Mouse (Mus musculus) midbrain, embryonic 13.5 days (tissue): ENCODE results near the gene Ccdc92b. TPM values are rescaled to one million over a fixed set of nuclear protein-coding genes. Genes with fewer than 3 reads are reported as not detected.

Experiments used
- ATAC-seq: fragments of 200-750 bp; cut with Nextera tagmentation; 2 replicates; pipeline ENCODE4 v1.8.0; 2017; ENCODE audit warnings: mild to moderate bottlenecking, moderate TSS enrichment, moderate library complexity
- H3K27ac ChIP-seq: fragments of 300-500 bp; sonication (generic); 2 replicates; pipeline ENCODE4 v1.5.1; 2015; ENCODE audit warnings: inconsistent platforms, mild to moderate bottlenecking, moderate library complexity
- H3K27me3 ChIP-seq: fragments of 300-500 bp; sonication (generic); 2 replicates; pipeline ENCODE4 v1.6.1; 2015; ENCODE audit warnings: mild to moderate bottlenecking, inconsistent platforms
- H3K36me3 ChIP-seq: fragments of 300-500 bp; sonication (generic); 2 replicates; pipeline ENCODE4 v1.6.1; 2015; ENCODE audit warnings: mild to moderate bottlenecking, inconsistent platforms
- H3K4me1 ChIP-seq: fragments of 300-500 bp; sonication (generic); replicated peaks from 2 replicates; pipeline ENCODE4 v1.6.1; 2015; ENCODE audit warnings: inconsistent platforms
- H3K4me2 ChIP-seq: fragments of 300-500 bp; sonication (generic); replicated peaks from 2 replicates; pipeline ENCODE4 v1.6.1; 2015; ENCODE audit warnings: moderate library complexity, mild to moderate bottlenecking, inconsistent platforms
- H3K4me3 ChIP-seq: fragments of 300-500 bp; sonication (generic); replicated peaks from 2 replicates; pipeline ENCODE4 v1.5.1; 2015; ENCODE audit warnings: mild to moderate bottlenecking, inconsistent platforms
- H3K9ac ChIP-seq: fragments of 300-500 bp; sonication (generic); replicated peaks from 2 replicates; pipeline ENCODE4 v1.6.1; 2015; ENCODE audit warnings: mild to moderate bottlenecking, inconsistent platforms
- H3K9me3 ChIP-seq: fragments of 300-500 bp; sonication (generic); 2 replicates; pipeline ENCODE4 v1.6.1; 2016; ENCODE audit warnings: mild to moderate bottlenecking, inconsistent platforms
- WGBS: fragments of 180-500 bp; shearing (Covaris S2); methylation state at CpG from one replicate; pipeline ENCODE4 v1.1.7; 2015; 5-methylcytosine and 5-hydroxymethylcytosine counted together
- polyA plus RNA-seq: library from polyadenylated mRNA; unstranded; fragments of >200 nt; fragmentation: Nextera tagmentation; extraction: Ambion mirVana; gene quantifications from 2 replicates; pipeline ENCODE4 v1.2.1, GENCODE M21; 2015

The Ccdc92b gene
- polyA plus RNA-seq, 1 experiment from 2014 or later: 1.7 TPM

GRCm38 (mm10) chr11:74674713-74675112 is 55.3 kb downstream of the Ccdc92b start:
- Histone ChIP-seq H3K36me3 (peaks cover 54% of the 10 kb centered on the region), H3K4me3 (no peak overlapping the region), H3K9ac (no peak overlapping the region), H3K9me3 (no peaks in the 10 kb centered on the region), H3K27ac (no peak overlapping the region), H3K4me1 (no peaks in the 10 kb centered on the region), H3K27me3 (no peaks in the 10 kb centered on the region), H3K4me2 (no peak overlapping the region)
- WGBS: 96% methylated on average over 8 of the region's 8 CpGs
- no peak for ATAC-seq

DNA sequence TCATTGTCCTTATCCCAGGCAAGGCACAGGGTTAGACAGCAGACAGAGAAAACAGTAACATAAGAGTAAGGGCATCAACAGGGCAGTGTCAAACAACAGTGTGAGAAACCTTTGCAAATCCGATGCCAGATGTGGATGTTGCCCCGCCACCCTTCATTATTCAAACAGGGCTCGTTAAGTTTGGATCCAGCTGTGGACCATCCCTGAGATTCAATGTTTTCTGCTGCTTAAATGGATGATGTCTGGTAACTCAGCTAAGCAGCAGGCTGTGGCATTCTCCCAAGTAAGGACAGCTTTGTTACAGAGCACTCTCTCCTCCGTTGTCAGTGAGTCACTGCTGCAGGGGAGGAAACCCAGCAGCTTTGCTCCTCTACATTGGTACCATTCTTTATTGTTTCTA is 55.8 kb downstream of the Ccdc92b start:
- no peaks in the 10 kb centered on the region for H3K27me3 ChIP-seq
- WGBS: 83% methylated on average over 4 of the region's 4 CpGs
- H3K4me2 ChIP-seq: no peak overlapping the region
- no peak overlapping the region for H3K9ac ChIP-seq
- no peaks in the 10 kb centered on the region for H3K4me1 ChIP-seq
- no peak overlapping the region for H3K27ac ChIP-seq
- no peaks in the 10 kb centered on the region for H3K9me3 ChIP-seq
- peaks cover 58% of the 10 kb centered on the region for H3K36me3 ChIP-seq
- H3K4me3 ChIP-seq: no peak overlapping the region
- no peak for ATAC-seq

Other genes starting within 250 kb of the Ccdc92b start
- 7.3 and 10.4 TPM in 2 replicates for gene Rap1gap2, start 8.7 kb upstream of the Ccdc92b start, polyA plus RNA-seq
- 12.7 and 14.2 TPM in 2 replicates for gene Cluh, start 29.9 kb downstream of the Ccdc92b start, polyA plus RNA-seq
- gene Pafah1b1, start 105.1 kb downstream of the Ccdc92b start, polyA plus RNA-seq: 59.6 and 66.9 TPM in 2 replicates
- 55.2 and 56.4 TPM in 2 replicates for gene Mettl16, start 151.2 kb downstream of the Ccdc92b start, polyA plus RNA-seq
- 8.4 and 9.1 TPM in 2 replicates for gene Mnt, start 211.3 kb downstream of the Ccdc92b start, polyA plus RNA-seq